Mouse (Mus musculus): ENCODE data around the gene Srgap2. TPM values are rescaled to one million over a fixed set of nuclear protein-coding genes. Genes with fewer than 3 reads are reported as not detected.

The Srgap2 gene
- polyA plus RNA-seq, 1 experiment from 2014 or later, result 14.6 TPM

GRCm38 (mm10) chr1:131311284-131311683 lies 215.9 kb downstream of the Srgap2 start:
- Histone ChIP-seq H3K9me3 (replicated peaks; ENCODE audit: control insufficient read depth, low read length) (no peaks in the 10 kb centered on the region), H3K4me3 (ENCODE audit: low read depth, low read length) (no peak overlapping the region), H3K27me3 (ENCODE audit: control insufficient read depth, insufficient read depth, low read length) (no peaks in the 10 kb centered on the region), H3K36me3 (replicated peaks; ENCODE audit: control insufficient read depth, insufficient read depth, low read depth, low read length) (no peaks in the 10 kb centered on the region; the same call in 1 of the 2 replicates), H3K27ac (replicated peaks; ENCODE audit: low read depth, low read length) (no peak overlapping the region), H3K9ac (replicated peaks; ENCODE audit: low read length) (no peak overlapping the region), H3K4me2 (ENCODE audit: low read depth, low read length) (no peak overlapping the region), H3K4me1 (ENCODE audit: control insufficient read depth, insufficient read depth, low read length) (no peaks in the 10 kb centered on the region)
- 93% methylated on average over 3 of the region's 3 CpGs for WGBS
- no peak for DNase-seq (ENCODE audit: low spot score)
- ATAC-seq (replicated peaks; ENCODE audit: insufficient number of reproducible peaks, low FRiP score, low TSS enrichment, low read depth), result no peak

- WGBS, result 92% methylated on average over 5 of the region's 5 CpGs
- Histone ChIP-seq H3K9ac (replicated peaks; ENCODE audit: low read length) (no peak overlapping the region), H3K4me3 (ENCODE audit: low read depth, low read length) (no peak overlapping the region), H3K4me2 (ENCODE audit: low read depth, low read length) (no peak overlapping the region), H3K36me3 (replicated peaks; ENCODE audit: control insufficient read depth, insufficient read depth, low read depth, low read length) (no peaks in the 10 kb centered on the region; the same call in 1 of the 2 replicates), H3K4me1 (ENCODE audit: control insufficient read depth, insufficient read depth, low read length) (no peaks in the 10 kb centered on the region), H3K27me3 (ENCODE audit: control insufficient read depth, insufficient read depth, low read length) (no peaks in the 10 kb centered on the region), H3K9me3 (replicated peaks; ENCODE audit: control insufficient read depth, low read length) (no peaks in the 10 kb centered on the region), H3K27ac (replicated peaks; ENCODE audit: low read depth, low read length) (no peak overlapping the region)
- no peak for ATAC-seq (replicated peaks; ENCODE audit: insufficient number of reproducible peaks, low FRiP score, low TSS enrichment, low read depth)
- no peak for DNase-seq (ENCODE audit: low spot score)
Measured at GRCm38 (mm10) chr1:131310237-131310818, 216.8 kb downstream of the Srgap2 start.

GRCm38 (mm10) chr1:131300750-131301149 lies 226.4 kb downstream of the Srgap2 start:
- H3K4me2 ChIP-seq (ENCODE audit: low read depth, low read length), result no peak overlapping the region
- H3K4me1 ChIP-seq (ENCODE audit: control insufficient read depth, insufficient read depth, low read length), result no peaks in the 10 kb centered on the region
- no peak overlapping the region for H3K9ac ChIP-seq (replicated peaks; ENCODE audit: low read length)
- WGBS, result 94% methylated on average over 2 of the region's 2 CpGs
- DNase-seq (ENCODE audit: low spot score) (no peak), ATAC-seq (replicated peaks; ENCODE audit: insufficient number of reproducible peaks, low FRiP score, low TSS enrichment, low read depth) (no peak)
- no peaks in the 10 kb centered on the region for H3K27me3 ChIP-seq (ENCODE audit: control insufficient read depth, insufficient read depth, low read length)
- no peaks in the 10 kb centered on the region for H3K36me3 ChIP-seq (replicated peaks; ENCODE audit: control insufficient read depth, insufficient read depth, low read depth, low read length)
- H3K4me3 ChIP-seq (ENCODE audit: low read depth, low read length), result no peak overlapping the region
- no peak overlapping the region for H3K27ac ChIP-seq (replicated peaks; ENCODE audit: low read depth, low read length)
- H3K9me3 ChIP-seq (replicated peaks; ENCODE audit: control insufficient read depth, low read length), result no peaks in the 10 kb centered on the region

DNA sequence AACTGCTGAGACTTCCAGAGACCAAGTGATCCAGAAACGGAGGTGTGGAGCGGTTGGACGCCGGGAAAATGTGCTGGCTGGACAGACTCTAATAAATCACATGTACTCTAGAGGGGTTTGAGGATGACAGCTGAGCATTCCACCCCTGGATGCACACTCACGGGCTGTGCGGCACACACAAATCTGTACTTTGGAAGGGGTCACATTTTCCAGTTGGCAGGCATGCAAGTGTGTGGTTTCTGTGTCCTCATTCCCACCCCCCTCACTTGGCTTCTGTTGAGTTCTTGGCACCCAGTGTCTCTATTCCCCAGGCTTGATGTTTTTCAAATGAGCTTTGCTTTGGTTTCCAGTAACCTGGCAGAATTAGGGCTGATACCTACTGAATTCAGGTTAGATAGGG lies 227.4 kb downstream of the Srgap2 start:
- Histone ChIP-seq H3K4me1 (ENCODE audit: control insufficient read depth, insufficient read depth, low read length) (no peaks in the 10 kb centered on the region), H3K27ac (replicated peaks; ENCODE audit: low read depth, low read length) (no peak overlapping the region), H3K9ac (replicated peaks; ENCODE audit: low read length) (no peak overlapping the region), H3K4me2 (ENCODE audit: low read depth, low read length) (no peak overlapping the region), H3K9me3 (replicated peaks; ENCODE audit: control insufficient read depth, low read length) (no peaks in the 10 kb centered on the region), H3K4me3 (ENCODE audit: low read depth, low read length) (no peak overlapping the region), H3K36me3 (replicated peaks; ENCODE audit: control insufficient read depth, insufficient read depth, low read depth, low read length) (no peaks in the 10 kb centered on the region), H3K27me3 (ENCODE audit: control insufficient read depth, insufficient read depth, low read length) (no peaks in the 10 kb centered on the region)
- WGBS, result 91% methylated on average over 6 of the region's 6 CpGs
- DNase-seq (ENCODE audit: low spot score), result no peak
- no peak for ATAC-seq (replicated peaks; ENCODE audit: insufficient number of reproducible peaks, low FRiP score, low TSS enrichment, low read depth)

DNA sequence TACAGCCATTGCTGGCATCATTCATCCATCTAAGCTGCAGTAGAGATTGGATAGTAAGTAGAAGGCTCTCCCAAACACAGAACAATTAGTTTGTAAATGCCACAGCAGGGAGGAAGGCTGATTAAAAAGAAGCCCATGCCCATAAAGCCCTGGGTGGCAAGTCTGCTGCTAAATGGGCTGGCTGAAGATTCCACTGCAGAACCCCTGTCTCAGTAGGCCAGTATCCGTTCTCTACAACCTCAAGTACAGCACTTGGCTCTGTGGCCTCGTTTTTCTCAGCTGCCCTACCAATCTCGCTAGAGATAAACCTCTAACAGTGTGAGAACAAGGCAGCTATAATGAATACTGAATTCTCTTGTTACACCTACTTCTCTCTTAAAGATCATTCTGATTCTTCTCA lies 227.9 kb downstream of the Srgap2 start:
- WGBS, result 65% methylated on average over 3 of the region's 3 CpGs
- ATAC-seq (replicated peaks; ENCODE audit: insufficient number of reproducible peaks, low FRiP score, low TSS enrichment, low read depth) (no peak), DNase-seq (ENCODE audit: low spot score) (no peak)
- H3K27me3 ChIP-seq (ENCODE audit: control insufficient read depth, insufficient read depth, low read length), result no peaks in the 10 kb centered on the region
- H3K4me2 ChIP-seq (ENCODE audit: low read depth, low read length), result no peak overlapping the region
- no peak overlapping the region for H3K4me3 ChIP-seq (ENCODE audit: low read depth, low read length)
- no peaks in the 10 kb centered on the region for H3K36me3 ChIP-seq (replicated peaks; ENCODE audit: control insufficient read depth, insufficient read depth, low read depth, low read length)
- H3K9me3 ChIP-seq (replicated peaks; ENCODE audit: control insufficient read depth, low read length), result no peaks in the 10 kb centered on the region
- H3K4me1 ChIP-seq (ENCODE audit: control insufficient read depth, insufficient read depth, low read length), result no peaks in the 10 kb centered on the region
- H3K9ac ChIP-seq (replicated peaks; ENCODE audit: low read length), result no peak overlapping the region
- H3K27ac ChIP-seq (replicated peaks; ENCODE audit: low read depth, low read length), result no peak overlapping the region

DNA sequence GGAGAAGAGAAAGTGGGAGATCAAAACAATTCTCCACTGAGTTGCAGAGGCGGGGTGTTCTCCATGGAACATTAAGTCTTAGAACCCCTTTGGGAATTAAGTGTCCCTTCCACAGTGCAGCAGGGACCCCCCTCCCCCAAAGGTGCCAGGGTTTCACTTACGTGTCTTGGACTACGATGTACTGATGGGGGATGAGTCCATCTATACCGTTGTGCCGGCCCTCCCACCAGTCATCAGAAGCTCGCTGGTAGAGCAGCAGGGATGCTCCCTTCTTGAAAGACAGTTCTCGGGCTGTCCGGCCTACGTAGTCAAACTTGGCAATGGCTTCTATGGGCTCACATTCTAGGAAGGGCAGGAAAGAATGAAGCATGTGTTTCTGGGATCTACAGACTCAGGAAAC lies 229.0 kb downstream of the Srgap2 start:
- Histone ChIP-seq H3K4me2 (ENCODE audit: low read depth, low read length) (no peak overlapping the region), H3K9ac (replicated peaks; ENCODE audit: low read length) (no peak overlapping the region), H3K4me1 (ENCODE audit: control insufficient read depth, insufficient read depth, low read length) (no peaks in the 10 kb centered on the region), H3K27ac (replicated peaks; ENCODE audit: low read depth, low read length) (no peak overlapping the region), H3K27me3 (ENCODE audit: control insufficient read depth, insufficient read depth, low read length) (no peaks in the 10 kb centered on the region), H3K36me3 (replicated peaks; ENCODE audit: control insufficient read depth, insufficient read depth, low read depth, low read length) (no peaks in the 10 kb centered on the region), H3K4me3 (ENCODE audit: low read depth, low read length) (no peak overlapping the region), H3K9me3 (replicated peaks; ENCODE audit: control insufficient read depth, low read length) (no peaks in the 10 kb centered on the region)
- ATAC-seq (replicated peaks; ENCODE audit: insufficient number of reproducible peaks, low FRiP score, low TSS enrichment, low read depth), result no peak
- no peak for DNase-seq (ENCODE audit: low spot score)
- WGBS, result 92% methylated on average over 9 of the region's 9 CpGs

GRCm38 (mm10) chr1:131296726-131297125 lies 230.4 kb downstream of the Srgap2 start:
- Histone ChIP-seq H3K9ac (replicated peaks; ENCODE audit: low read length) (no peak overlapping the region), H3K4me2 (ENCODE audit: low read depth, low read length) (no peak overlapping the region), H3K4me3 (ENCODE audit: low read depth, low read length) (no peak overlapping the region), H3K4me1 (ENCODE audit: control insufficient read depth, insufficient read depth, low read length) (no peaks in the 10 kb centered on the region), H3K27ac (replicated peaks; ENCODE audit: low read depth, low read length) (no peak overlapping the region), H3K27me3 (ENCODE audit: control insufficient read depth, insufficient read depth, low read length) (no peaks in the 10 kb centered on the region), H3K9me3 (replicated peaks; ENCODE audit: control insufficient read depth, low read length) (no peaks in the 10 kb centered on the region), H3K36me3 (replicated peaks; ENCODE audit: control insufficient read depth, insufficient read depth, low read depth, low read length) (0 out of 2 replicates have a peak, but pooled peaks cover 2% of the 10 kb centered on the region)
- 92% methylated on average over 7 of the region's 7 CpGs for WGBS
- DNase-seq (ENCODE audit: low spot score), result no peak
- no peak for ATAC-seq (replicated peaks; ENCODE audit: insufficient number of reproducible peaks, low FRiP score, low TSS enrichment, low read depth)

GRCm38 (mm10) chr1:131295200-131295599 lies 232.0 kb downstream of the Srgap2 start:
- Histone ChIP-seq H3K4me1 (ENCODE audit: control insufficient read depth, insufficient read depth, low read length) (no peaks in the 10 kb centered on the region), H3K4me3 (ENCODE audit: low read depth, low read length) (no peak overlapping the region), H3K27ac (replicated peaks; ENCODE audit: low read depth, low read length) (no peak overlapping the region), H3K9ac (replicated peaks; ENCODE audit: low read length) (no peak overlapping the region), H3K9me3 (replicated peaks; ENCODE audit: control insufficient read depth, low read length) (no peaks in the 10 kb centered on the region), H3K27me3 (ENCODE audit: control insufficient read depth, insufficient read depth, low read length) (no peaks in the 10 kb centered on the region), H3K4me2 (ENCODE audit: low read depth, low read length) (no peak overlapping the region), H3K36me3 (replicated peaks; ENCODE audit: control insufficient read depth, insufficient read depth, low read depth, low read length) (0 out of 2 replicates have a peak, but pooled peaks cover 2% of the 10 kb centered on the region)
- ATAC-seq (replicated peaks; ENCODE audit: insufficient number of reproducible peaks, low FRiP score, low TSS enrichment, low read depth) (no peak), DNase-seq (ENCODE audit: low spot score) (no peak)
- WGBS, result 81% methylated on average over 8 of the region's 8 CpGs

All from embryonic facial prominence, embryonic 11.5 days (tissue).